Mouse (Mus musculus): ENCODE data around the gene Upp1. TPM values are rescaled to one million over a fixed set of nuclear protein-coding genes. Genes with fewer than 3 reads are reported as not detected.

Upp1 gene
- not detected in 2 replicates for total RNA-seq (2014; fragmentation: Nextera tagmentation)
- not detected in 2 replicates for total RNA-seq (2017)

- ATAC-seq (replicated peaks; ENCODE audit: poor library complexity, severe bottlenecking), result no peak; the same call in 1 of the 2 replicates
Observed at GRCm38 (mm10) chr11:9118050-9118420, at the start of gene Upp1. Gene Upp1 (plus strand): TSS chr11:9118103.

GRCm38 (mm10) chr11:9076444-9076843 lies 41.5 kb upstream of the Upp1 start:
- ATAC-seq (replicated peaks; ENCODE audit: poor library complexity, severe bottlenecking), result no peak

GRCm38 (mm10) chr11:9113189-9113588 lies 4.7 kb upstream of the Upp1 start:
- peak; percentile 62 for ATAC-seq (replicated peaks; ENCODE audit: poor library complexity, severe bottlenecking)

GRCm38 (mm10) chr11:9115367-9116120 lies 2.4 kb upstream of the Upp1 start:
- ATAC-seq (replicated peaks; ENCODE audit: poor library complexity, severe bottlenecking), result no peak

- ATAC-seq (replicated peaks; ENCODE audit: poor library complexity, severe bottlenecking), result no peak
Observed at GRCm38 (mm10) chr11:9116121-9116520, 1.8 kb upstream of the Upp1 start.

- no peak for ATAC-seq (replicated peaks; ENCODE audit: poor library complexity, severe bottlenecking)
Observed at GRCm38 (mm10) chr11:9116916-9117315, 987 bp upstream of the Upp1 start.

GRCm38 (mm10) chr11:9117358-9118049 lies 399 bp upstream of the Upp1 start:
- ATAC-seq (replicated peaks; ENCODE audit: poor library complexity, severe bottlenecking), result peak; percentile 74

GRCm38 (mm10) chr11:9118421-9119121 lies 668 bp downstream of the Upp1 start:
- peak; percentile 80 for ATAC-seq (replicated peaks; ENCODE audit: poor library complexity, severe bottlenecking)

GRCm38 (mm10) chr11:9119231-9120020 lies 1.5 kb downstream of the Upp1 start:
- ATAC-seq (replicated peaks; ENCODE audit: poor library complexity, severe bottlenecking), result no peak

- ATAC-seq (replicated peaks; ENCODE audit: poor library complexity, severe bottlenecking), result no peak
Observed at GRCm38 (mm10) chr11:9122315-9122714, 4.4 kb downstream of the Upp1 start.

GRCm38 (mm10) chr11:9126373-9127107 lies 8.6 kb downstream of the Upp1 start:
- ATAC-seq (replicated peaks; ENCODE audit: poor library complexity, severe bottlenecking), result peak; percentile 45

- no peak for ATAC-seq (replicated peaks; ENCODE audit: poor library complexity, severe bottlenecking)
Observed at GRCm38 (mm10) chr11:9128110-9128509, 10.2 kb downstream of the Upp1 start.

GRCm38 (mm10) chr11:9129528-9129927 lies 11.6 kb downstream of the Upp1 start:
- no peak for ATAC-seq (replicated peaks; ENCODE audit: poor library complexity, severe bottlenecking)

- no peak for ATAC-seq (replicated peaks; ENCODE audit: poor library complexity, severe bottlenecking)
Observed at GRCm38 (mm10) chr11:9131688-9132087, 13.8 kb downstream of the Upp1 start.

- ATAC-seq (replicated peaks; ENCODE audit: poor library complexity, severe bottlenecking), result peak; percentile 51
Observed at GRCm38 (mm10) chr11:9135589-9136246, 17.8 kb downstream of the Upp1 start.

GRCm38 (mm10) chr11:9136471-9136870 lies 18.6 kb downstream of the Upp1 start:
- peak; percentile 97 for ATAC-seq (replicated peaks; ENCODE audit: poor library complexity, severe bottlenecking)

- peak; percentile 50; the same call in 1 of the 2 replicates for ATAC-seq (replicated peaks; ENCODE audit: poor library complexity, severe bottlenecking)
Observed at GRCm38 (mm10) chr11:9145113-9145512, 27.2 kb downstream of the Upp1 start.

- ATAC-seq (replicated peaks; ENCODE audit: poor library complexity, severe bottlenecking), result no peak
Observed at GRCm38 (mm10) chr11:9146115-9146514, 28.2 kb downstream of the Upp1 start.

- ATAC-seq (replicated peaks; ENCODE audit: poor library complexity, severe bottlenecking), result peak; percentile 72
Observed at GRCm38 (mm10) chr11:9146683-9147082, 28.8 kb downstream of the Upp1 start.
